Mouse (Mus musculus) heart, embryonic 11.5 days (tissue): ENCODE measurements around the gene Akr1c18. TPM values are rescaled to one million over a fixed set of nuclear protein-coding genes. Genes with fewer than 3 reads are reported as not detected.
"Not testable (repeated sequence)": the region's sequence is repeated elsewhere in the genome, so short reads cannot be mapped to it uniquely, and the experiment has no call there.

Experiments used
- ATAC-seq: fragments of 200-750 bp; cut with Nextera tagmentation; replicated peaks from 2 replicates; pipeline ENCODE4 v1.8.0; 2017; ENCODE audit warnings: moderate library complexity; ENCODE audit not compliant: insufficient number of reproducible peaks, low FRiP score, low TSS enrichment
- H3K27ac ChIP-seq: fragments of 300-500 bp; sonication (generic); 2 replicates; pipeline ENCODE4 v1.5.1; 2014; ENCODE audit warnings: mild to moderate bottlenecking, low read depth, low read length
- H3K27me3 ChIP-seq: fragments of 300-500 bp; sonication (generic); 2 replicates; pipeline ENCODE4 v1.6.1; 2014; ENCODE audit warnings: mild to moderate bottlenecking, low read length, mixed read lengths; ENCODE audit not compliant: control insufficient read depth, insufficient read depth
- H3K36me3 ChIP-seq: fragments of 300-500 bp; sonication (generic); 2 replicates; pipeline ENCODE4 v1.6.1; 2014; ENCODE audit warnings: mild to moderate bottlenecking, low read length, moderate library complexity, mixed read lengths; ENCODE audit not compliant: control insufficient read depth, insufficient read depth
- H3K4me1 ChIP-seq: fragments of 300-500 bp; sonication (generic); 2 replicates; pipeline ENCODE4 v1.6.1; 2014; ENCODE audit warnings: low read length; ENCODE audit not compliant: control insufficient read depth, insufficient read depth
- H3K4me2 ChIP-seq: fragments of 300-500 bp; sonication (generic); 2 replicates; pipeline ENCODE4 v1.6.1; 2014; ENCODE audit warnings: mild to moderate bottlenecking, moderate library complexity
- H3K4me3 ChIP-seq: fragments of 300-500 bp; sonication (generic); 2 replicates; pipeline ENCODE4 v1.5.1; 2014; ENCODE audit warnings: low read depth, low read length
- H3K9ac ChIP-seq: fragments of 300-500 bp; sonication (generic); 2 replicates; pipeline ENCODE4 v1.6.1; 2014; ENCODE audit warnings: mild to moderate bottlenecking, low read depth, low read length, moderate library complexity
- H3K9me3 ChIP-seq: fragments of 300-500 bp; sonication (generic); replicated peaks from 2 replicates; pipeline ENCODE4 v1.6.1; 2016; ENCODE audit warnings: low read length; ENCODE audit not compliant: control insufficient read depth
- WGBS: fragments of 180-500 bp; shearing (Covaris S2); extraction: QIAGEN DNeasy Blood & Tissue Kit; methylation state at CpG from one replicate; pipeline ENCODE4 v1.1.7; 2014; ENCODE audit not compliant: insufficient replicate concordance; 5-methylcytosine and 5-hydroxymethylcytosine counted together
- polyA plus RNA-seq: library from polyadenylated mRNA; unstranded; fragments of >200 nt; fragmentation: Nextera tagmentation; extraction: Ambion mirVana; gene quantifications from 2 replicates; pipeline ENCODE4 v1.2.1, GENCODE M21; 2014

Akr1c18 gene
- polyA plus RNA-seq = not detected in 2 replicates

DNA sequence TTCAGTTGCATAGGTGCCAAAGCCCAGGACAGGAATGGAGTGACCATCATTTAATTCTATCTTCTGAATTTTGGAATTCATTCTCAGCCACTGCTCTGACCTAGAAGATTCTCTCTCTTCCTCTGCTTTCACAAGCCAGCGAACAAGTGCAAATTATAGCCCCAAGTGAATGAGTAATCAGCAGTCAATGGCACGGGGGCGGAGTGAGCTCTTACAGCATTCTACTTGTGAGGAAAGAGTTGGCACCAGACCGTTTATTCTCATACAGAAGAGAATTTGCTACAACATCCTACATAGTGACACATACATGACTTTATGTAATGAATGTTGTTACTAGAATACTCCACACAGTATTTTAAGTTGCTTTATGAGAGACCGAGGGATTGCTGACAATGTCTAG is at the start of gene Akr1c18:
Gene Akr1c18, minus strand, starts transcription at position 137 of the 400 bp plus-strand sequence.
- Histone ChIP-seq H3K4me2 (no peak within 1 kb of the TSS), H3K27me3 (no peaks in the 10 kb centered on the region), H3K4me3 (no peak within 1 kb of the TSS), H3K4me1 (no peaks in the 10 kb centered on the region), H3K9ac (no peak within 1 kb of the TSS), H3K9me3 (no peaks in the 10 kb centered on the region), H3K36me3 (no peaks in the 10 kb centered on the region), H3K27ac (no peak within 1 kb of the TSS)
- 84% methylated on average over 5 of the region's 5 CpGs for WGBS
- ATAC-seq = no peak

GRCm38 (mm10) chr13:4192511-4192910 is 42.1 kb upstream of the Akr1c18 start:
- no peaks in the 10 kb centered on the region for H3K36me3 ChIP-seq
- H3K27me3 ChIP-seq = no peaks in the 10 kb centered on the region
- H3K4me3 ChIP-seq = no peak overlapping the region
- H3K9me3 ChIP-seq = no peaks in the 10 kb centered on the region
- 42% methylated on average over 3 of the region's 3 CpGs for WGBS
- no peak overlapping the region for H3K9ac ChIP-seq
- H3K27ac ChIP-seq = no peak overlapping the region
- no peak for ATAC-seq
- no peak overlapping the region for H3K4me2 ChIP-seq
- H3K4me1 ChIP-seq = no peaks in the 10 kb centered on the region

DNA sequence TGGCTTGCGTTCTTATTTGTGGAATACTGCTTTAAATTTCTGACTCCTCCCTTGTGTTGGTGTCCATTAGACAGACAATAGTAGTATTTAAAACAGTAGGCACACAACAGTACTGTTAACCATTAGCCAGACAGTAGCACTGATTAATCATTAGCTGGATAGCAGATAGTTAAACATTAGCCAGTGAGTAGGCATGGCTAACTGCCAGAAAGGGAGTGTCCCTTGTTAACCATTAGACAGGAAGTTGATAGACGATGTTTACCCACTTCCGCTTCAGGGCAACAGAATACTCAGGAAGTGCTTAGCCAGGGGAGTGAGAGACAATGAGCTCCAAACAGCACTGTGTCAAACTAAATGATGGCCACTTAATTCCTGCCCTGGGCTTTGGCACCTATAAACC is 40.5 kb upstream of the Akr1c18 start, which contains the start of gene Akr1c13:
Gene Akr1c13, plus strand, starts transcription at position 247 of the 400 bp plus-strand sequence.
- no peaks in the 10 kb centered on the region for H3K9me3 ChIP-seq
- no peak within 1 kb of the TSS for H3K9ac ChIP-seq
- WGBS = 58% methylated on average over 3 of the region's 3 CpGs
- no peak within 1 kb of the TSS for H3K27ac ChIP-seq
- H3K27me3 ChIP-seq = no peaks in the 10 kb centered on the region
- H3K4me3 ChIP-seq = no peak within 1 kb of the TSS
- H3K4me2 ChIP-seq = no peak within 1 kb of the TSS
- ATAC-seq = no peak
- no peaks in the 10 kb centered on the region for H3K36me3 ChIP-seq
- H3K4me1 ChIP-seq = no peaks in the 10 kb centered on the region

- ATAC-seq = no peak
- Histone ChIP-seq H3K4me3 (no peak overlapping the region), H3K4me2 (no peak overlapping the region), H3K27ac (no peak overlapping the region), H3K9me3 (no peaks in the 10 kb centered on the region), H3K27me3 (no peaks in the 10 kb centered on the region), H3K4me1 (no peaks in the 10 kb centered on the region), H3K9ac (no peak overlapping the region), H3K36me3 (no peaks in the 10 kb centered on the region)
- 83% methylated on average over 2 of the region's 2 CpGs for WGBS
These were observed 37.7 kb upstream of the Akr1c18 start for GRCm38 (mm10) chr13:4188174-4188573.

GRCm38 (mm10) chr13:4186641-4187411 is 36.4 kb upstream of the Akr1c18 start:
- H3K4me1 ChIP-seq, H3K9me3 ChIP-seq, H3K9ac ChIP-seq, H3K4me2 ChIP-seq, H3K4me3 ChIP-seq, ATAC-seq, H3K27ac ChIP-seq, H3K36me3 ChIP-seq, H3K27me3 ChIP-seq: not testable (repeated sequence)
- 76% methylated on average over 7 of the region's 7 CpGs for WGBS

DNA sequence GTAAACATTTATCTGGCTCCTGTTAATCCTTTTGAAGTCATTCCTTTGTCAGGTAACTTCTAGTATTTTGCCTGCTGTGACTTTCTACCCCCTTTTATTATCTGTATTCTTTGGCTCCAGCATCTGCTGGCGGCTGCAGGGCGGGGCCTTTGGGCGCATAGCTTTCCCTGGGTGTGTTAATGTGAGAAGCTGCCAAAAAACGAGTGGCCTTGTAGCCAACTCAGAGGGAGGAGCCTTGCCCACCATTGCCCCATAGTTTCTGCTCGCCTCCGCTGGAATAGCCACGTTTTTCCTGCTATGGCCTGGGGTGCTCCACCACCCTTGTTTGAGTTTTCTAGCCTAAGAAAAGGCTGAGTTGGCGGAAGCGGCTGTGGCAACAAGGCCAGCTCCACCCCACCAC is 32.7 kb upstream of the Akr1c18 start:
- Histone ChIP-seq H3K9ac (no peak overlapping the region), H3K36me3 (no peaks in the 10 kb centered on the region), H3K4me3 (no peak overlapping the region), H3K4me2 (no peak overlapping the region), H3K27me3 (no peaks in the 10 kb centered on the region), H3K4me1 (no peaks in the 10 kb centered on the region), H3K9me3 (no peaks in the 10 kb centered on the region), H3K27ac (no peak overlapping the region)
- WGBS = 62% methylated on average over 9 of the region's 9 CpGs
- no peak for ATAC-seq

- WGBS = 88% methylated on average over 4 of the region's 4 CpGs
- not testable (repeated sequence) for H3K4me1 ChIP-seq, H3K36me3 ChIP-seq, H3K27ac ChIP-seq, H3K9me3 ChIP-seq, H3K4me2 ChIP-seq, H3K27me3 ChIP-seq, H3K4me3 ChIP-seq, ATAC-seq, H3K9ac ChIP-seq
These were observed 30.9 kb upstream of the Akr1c18 start for GRCm38 (mm10) chr13:4181321-4181720.

- no peaks in the 10 kb centered on the region for H3K9me3 ChIP-seq
- H3K36me3 ChIP-seq = no peaks in the 10 kb centered on the region
- H3K4me2 ChIP-seq = no peak overlapping the region
- no peaks in the 10 kb centered on the region for H3K27me3 ChIP-seq
- no peak overlapping the region for H3K27ac ChIP-seq
- H3K9ac ChIP-seq = no peak overlapping the region
- WGBS = 28% methylated on average over 2 of the region's 2 CpGs
- H3K4me1 ChIP-seq = no peaks in the 10 kb centered on the region
- no peak overlapping the region for H3K4me3 ChIP-seq
- no peak for ATAC-seq
These were observed 22.5 kb upstream of the Akr1c18 start for GRCm38 (mm10) chr13:4172978-4173377.

DNA sequence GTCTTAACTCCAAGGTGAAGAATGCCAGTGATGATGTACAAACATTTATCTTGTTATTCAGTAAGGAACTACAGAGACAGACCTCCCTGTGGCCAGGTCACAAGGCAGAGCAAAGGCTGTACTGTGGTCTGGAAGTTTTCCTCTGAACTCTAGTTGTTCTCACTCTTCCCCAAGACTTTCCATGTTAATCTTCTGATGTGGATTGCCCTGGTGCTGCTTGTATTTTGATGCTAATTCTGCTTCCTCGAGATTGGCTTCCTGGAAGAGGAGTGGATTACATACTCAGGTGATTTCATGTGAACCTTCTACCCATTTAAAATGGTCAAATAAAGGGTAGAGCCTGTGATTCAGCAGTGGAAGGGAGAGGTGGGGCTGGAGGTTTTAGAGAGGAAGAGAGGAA is 17.6 kb upstream of the Akr1c18 start:
- WGBS = 32% methylated on average over 1 of the region's 1 CpGs
- Histone ChIP-seq H3K27me3 (no peaks in the 10 kb centered on the region), H3K4me3 (no peak overlapping the region), H3K4me2 (no peak overlapping the region), H3K36me3 (no peaks in the 10 kb centered on the region), H3K9ac (no peak overlapping the region), H3K4me1 (no peaks in the 10 kb centered on the region), H3K9me3 (no peaks in the 10 kb centered on the region), H3K27ac (no peak overlapping the region)
- ATAC-seq = no peak
